Mouse (Mus musculus) intestine, embryonic 14.5 days (tissue): Measurements from ENCODE around the gene Olfr1306. TPM values are rescaled to one million over a fixed set of nuclear protein-coding genes. Genes with fewer than 3 reads are reported as not detected.

Experiments used
- ATAC-seq: fragments of 200-750 bp; cut with Nextera tagmentation; replicated peaks from 2 replicates; pipeline ENCODE4 v1.8.0; 2017; ENCODE audit warnings: low read depth, moderate number of reproducible peaks, moderate TSS enrichment, moderate library complexity; ENCODE audit not compliant: low FRiP score, low TSS enrichment
- DNase-seq: peaks from one replicate; pipeline ENCODE4 v3.0.0-alpha.2; 2018; ENCODE audit warnings: low spot score
- H3K27ac ChIP-seq: fragments of 300-500 bp; sonication (generic); 2 replicates; pipeline ENCODE4 v1.5.1; 2014; ENCODE audit warnings: low read depth, mild to moderate bottlenecking, control low read depth
- H3K27me3 ChIP-seq: fragments of 300-500 bp; sonication (generic); replicated peaks from 2 replicates; pipeline ENCODE4 v1.6.1; 2014; ENCODE audit warnings: low read length, control low read depth; ENCODE audit not compliant: control insufficient read depth, insufficient read depth
- H3K36me3 ChIP-seq: fragments of 300-500 bp; sonication (generic); 2 replicates; pipeline ENCODE4 v1.6.1; 2014; ENCODE audit warnings: low read length, control low read depth; ENCODE audit not compliant: control insufficient read depth, insufficient read depth
- H3K4me1 ChIP-seq: fragments of 300-500 bp; sonication (generic); replicated peaks from 2 replicates; pipeline ENCODE4 v1.6.1; 2014; ENCODE audit warnings: low read length, control low read depth, mixed read lengths; ENCODE audit not compliant: control insufficient read depth, insufficient read depth
- H3K4me2 ChIP-seq: fragments of 300-500 bp; sonication (generic); 2 replicates; pipeline ENCODE4 v1.6.1; 2014; ENCODE audit warnings: low read length
- H3K4me3 ChIP-seq: fragments of 300-500 bp; sonication (generic); 2 replicates; pipeline ENCODE4 v1.5.1; 2014; ENCODE audit warnings: low read depth, low read length, control low read depth, mixed read lengths
- H3K9ac ChIP-seq: fragments of 300-500 bp; sonication (generic); 2 replicates; pipeline ENCODE4 v1.6.1; 2014; ENCODE audit warnings: mild to moderate bottlenecking, low read length
- H3K9me3 ChIP-seq: fragments of 300-500 bp; sonication (generic); 2 replicates; pipeline ENCODE4 v1.6.1; 2016; ENCODE audit warnings: low read length, control low read depth; ENCODE audit not compliant: control insufficient read depth
- WGBS: fragments of 180-500 bp; shearing (Covaris S2); extraction: QIAGEN DNeasy Blood & Tissue Kit; methylation state at CpG from one replicate; pipeline ENCODE4 v1.1.7; 2014; 5-methylcytosine and 5-hydroxymethylcytosine counted together
- polyA plus RNA-seq: library from polyadenylated mRNA; unstranded; fragments of >200 nt; fragmentation: Nextera tagmentation; extraction: Ambion mirVana; gene quantifications from 2 replicates; pipeline ENCODE4 v1.2.1, GENCODE M21; 2014

Olfr1306 gene
- polyA plus RNA-seq: not detected in 2 replicates

DNA sequence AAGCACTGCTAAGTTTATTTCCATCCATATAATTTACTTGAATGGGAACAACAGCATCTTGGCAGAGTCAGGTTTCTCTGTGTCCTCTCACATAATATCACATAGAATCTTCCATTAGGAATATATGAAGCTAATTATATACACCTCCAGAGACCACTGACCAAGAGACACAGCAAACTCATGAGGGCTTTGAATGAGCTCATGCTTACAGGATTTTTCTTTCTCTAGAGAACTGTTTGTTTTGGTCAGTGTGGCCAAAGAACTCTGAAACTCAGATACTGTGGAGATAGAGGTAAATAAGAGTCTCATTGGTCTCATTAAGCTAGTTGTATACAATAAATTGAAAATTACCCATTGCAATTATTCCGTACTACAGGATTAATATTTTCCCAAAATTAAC lies at the start of gene Olfr1306:
Gene Olfr1306, minus strand, starts transcription at position 101 of the 400 bp plus-strand sequence.
- no peak for ATAC-seq
- no peak within 1 kb of the TSS for H3K27ac ChIP-seq

DNA sequence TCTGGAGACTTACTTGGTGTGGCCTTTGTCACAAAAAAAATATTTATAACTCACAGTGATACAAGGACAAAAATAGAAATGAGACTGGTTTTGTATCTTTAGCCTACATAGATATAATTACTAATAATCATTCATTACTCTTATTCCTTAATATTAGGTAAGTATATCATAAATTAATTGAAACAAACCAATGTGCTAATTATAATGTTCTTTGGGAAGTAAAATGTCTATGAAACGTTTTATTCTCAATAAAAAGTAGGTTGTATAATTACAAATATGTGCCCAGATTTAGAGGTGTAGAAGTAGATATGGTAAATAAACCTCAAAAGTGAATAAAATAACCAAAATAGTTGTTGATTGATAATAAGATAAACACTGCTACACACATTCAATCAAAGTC lies 48.8 kb upstream of the Olfr1306 start, which contains the start of gene Olfr1308:
Gene Olfr1308, minus strand, starts transcription at position 101 of the 400 bp plus-strand sequence.
- Histone ChIP-seq H3K27me3 (no peaks in the 10 kb centered on the region), H3K27ac (no peak within 1 kb of the TSS), H3K9ac (no peak within 1 kb of the TSS), H3K36me3 (no peaks in the 10 kb centered on the region), H3K4me3 (no peak within 1 kb of the TSS), H3K9me3 (no peaks in the 10 kb centered on the region), H3K4me2 (no peak within 1 kb of the TSS), H3K4me1 (no peaks in the 10 kb centered on the region)
- DNase-seq: no peak
- 56% methylated on average over 1 of the region's 1 CpGs for WGBS
- ATAC-seq: no peak

More for the DNA sequence above, at the start of gene Olfr1306:
- DNase-seq: no peak
- H3K4me3 ChIP-seq: no peak within 1 kb of the TSS
- no peaks in the 10 kb centered on the region for H3K36me3 ChIP-seq
- H3K27me3 ChIP-seq: no peaks in the 10 kb centered on the region
- H3K4me2 ChIP-seq: no peak within 1 kb of the TSS
- H3K4me1 ChIP-seq: no peaks in the 10 kb centered on the region
- H3K9me3 ChIP-seq: 0 out of 2 replicates have a peak, but pooled peaks cover 2% of the 10 kb centered on the region
- WGBS: 81% methylated on average over 1 of the region's 1 CpGs
- no peak within 1 kb of the TSS for H3K9ac ChIP-seq

DNA sequence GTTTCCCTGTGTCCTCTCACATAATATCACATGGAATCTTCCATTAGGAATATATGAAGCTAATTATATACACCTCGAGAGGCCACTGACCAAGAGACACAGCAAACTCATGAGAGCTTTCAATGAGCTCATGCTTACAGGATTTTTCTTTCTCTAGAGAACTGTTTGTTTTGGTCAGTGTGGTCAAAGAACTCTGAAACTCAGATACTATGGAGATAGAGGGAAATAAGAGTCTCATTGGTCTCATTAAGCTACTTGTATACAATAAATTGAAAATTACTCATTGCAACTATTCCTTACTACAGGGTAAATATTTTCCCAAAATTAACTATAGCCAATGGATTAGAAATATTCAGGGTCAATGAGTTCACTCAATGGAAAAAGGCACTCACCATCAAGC lies 33.3 kb upstream of the Olfr1306 start, which contains the start of gene Olfr1307:
Gene Olfr1307, minus strand, starts transcription at position 101 of the 400 bp plus-strand sequence.
- Histone ChIP-seq H3K36me3 (no peaks in the 10 kb centered on the region), H3K9me3 (no peaks in the 10 kb centered on the region), H3K4me1 (no peaks in the 10 kb centered on the region), H3K9ac (no peak within 1 kb of the TSS), H3K27me3 (no peaks in the 10 kb centered on the region), H3K4me2 (no peak within 1 kb of the TSS), H3K27ac (no peak within 1 kb of the TSS), H3K4me3 (no peak within 1 kb of the TSS)
- DNase-seq: no peak
- WGBS: 71% methylated on average over 1 of the region's 1 CpGs
- ATAC-seq: no peak

GRCm38 (mm10) chr2:111877049-111877448 lies 39.0 kb downstream of the Olfr1306 start, which contains the start of gene Olfr1305:
TSS of gene Olfr1305 (minus strand) at chr2:111877149.
- no peak within 1 kb of the TSS for H3K27ac ChIP-seq
- no peaks in the 10 kb centered on the region for H3K36me3 ChIP-seq
- H3K4me1 ChIP-seq: no peaks in the 10 kb centered on the region
- ATAC-seq: no peak
- no peak within 1 kb of the TSS for H3K4me2 ChIP-seq
- 90% methylated on average over 2 of the region's 2 CpGs for WGBS
- H3K9me3 ChIP-seq: no peaks in the 10 kb centered on the region
- no peak within 1 kb of the TSS for H3K4me3 ChIP-seq
- no peak within 1 kb of the TSS for H3K9ac ChIP-seq
- no peaks in the 10 kb centered on the region for H3K27me3 ChIP-seq
- no peak for DNase-seq

Other genes starting within 250 kb of the Olfr1306 start
- gene Olfr1301, start 165.3 kb downstream of the Olfr1306 start, polyA plus RNA-seq: not detected in 2 replicates
- not detected in 2 replicates for gene Olfr1302, start 138.8 kb downstream of the Olfr1306 start, polyA plus RNA-seq
- gene Olfr1303, start 95.9 kb downstream of the Olfr1306 start, polyA plus RNA-seq: not detected in 2 replicates
- gene Olfr1305, start 39.1 kb downstream of the Olfr1306 start, polyA plus RNA-seq: not detected in 2 replicates
- gene Olfr1307, start 33.2 kb upstream of the Olfr1306 start, polyA plus RNA-seq: not detected in 2 replicates
- gene Olfr1308, start 48.7 kb upstream of the Olfr1306 start, polyA plus RNA-seq: not detected in 2 replicates
- gene Olfr1309, start 74.0 kb upstream of the Olfr1306 start, polyA plus RNA-seq: not detected in 2 replicates
- not detected in 2 replicates for gene Olfr1310, start 96.4 kb upstream of the Olfr1306 start, polyA plus RNA-seq
- gene Olfr1311, start 108.1 kb upstream of the Olfr1306 start, polyA plus RNA-seq: not detected in 2 replicates
- gene Olfr1312, start 134.0 kb upstream of the Olfr1306 start, polyA plus RNA-seq: not detected in 2 replicates
- gene Olfr1313, start 161.6 kb upstream of the Olfr1306 start, polyA plus RNA-seq: not detected in 2 replicates
- not detected in 2 replicates for gene Olfr1314, start 180.5 kb upstream of the Olfr1306 start, polyA plus RNA-seq
- gene Olfr1315-ps1, start 199.2 kb upstream of the Olfr1306 start, polyA plus RNA-seq: not detected in 2 replicates
- gene Olfr1316, start 218.7 kb upstream of the Olfr1306 start, polyA plus RNA-seq: not detected in 2 replicates
- not detected in 2 replicates for gene Olfr1317, start 224.1 kb upstream of the Olfr1306 start, polyA plus RNA-seq
- gene Olfr1318, start 237.9 kb upstream of the Olfr1306 start, polyA plus RNA-seq: not detected in 2 replicates